Mouse (Mus musculus) embryonic facial prominence, embryonic 11.5 days (tissue): ENCODE data around the gene Tmem150a. TPM values are rescaled to one million over a fixed set of nuclear protein-coding genes. Genes with fewer than 3 reads are reported as not detected.
A peak's percentile ranks its signal among the peaks of the same experiment; 100 is the strongest.

Source experiments
- ATAC-seq: fragments of 200-750 bp; cut with Nextera tagmentation; replicated peaks from 2 replicates; pipeline ENCODE4 v1.8.0; 2017; ENCODE audit warnings: low read depth; ENCODE audit not compliant: insufficient number of reproducible peaks, low FRiP score, low TSS enrichment
- DNase-seq: peaks from one replicate; pipeline ENCODE4 v3.0.0-alpha.2; 2015; ENCODE audit warnings: low spot score
- H3K27ac ChIP-seq: fragments of 300-500 bp; sonication (generic); replicated peaks from 2 replicates; pipeline ENCODE4 v1.5.1; 2014; ENCODE audit warnings: mild to moderate bottlenecking, low read depth, low read length, control low read depth
- H3K27me3 ChIP-seq: fragments of 300-500 bp; sonication (generic); 2 replicates; pipeline ENCODE4 v1.6.1; 2014; ENCODE audit warnings: mild to moderate bottlenecking, low read length, moderate library complexity, mixed read lengths; ENCODE audit not compliant: control insufficient read depth, insufficient read depth
- H3K36me3 ChIP-seq: fragments of 300-500 bp; sonication (generic); replicated peaks from 2 replicates; pipeline ENCODE4 v1.6.1; 2014; ENCODE audit warnings: low read depth, mild to moderate bottlenecking, low read length, moderate library complexity, mixed read lengths; ENCODE audit not compliant: control insufficient read depth, insufficient read depth
- H3K4me1 ChIP-seq: fragments of 300-500 bp; sonication (generic); 2 replicates; pipeline ENCODE4 v1.6.1; 2014; ENCODE audit warnings: low read length, mixed read lengths; ENCODE audit not compliant: control insufficient read depth, insufficient read depth
- H3K4me2 ChIP-seq: fragments of 300-500 bp; sonication (generic); 2 replicates; pipeline ENCODE4 v1.6.1; 2014; ENCODE audit warnings: low read depth, mild to moderate bottlenecking, control low read depth, low read length, moderate library complexity
- H3K4me3 ChIP-seq: fragments of 300-500 bp; sonication (generic); 2 replicates; pipeline ENCODE4 v1.5.1; 2014; ENCODE audit warnings: low read depth, low read length, control low read depth
- H3K9ac ChIP-seq: fragments of 300-500 bp; sonication (generic); replicated peaks from 2 replicates; pipeline ENCODE4 v1.6.1; 2014; ENCODE audit warnings: mild to moderate bottlenecking, control low read depth, low read length
- H3K9me3 ChIP-seq: fragments of 300-500 bp; sonication (generic); replicated peaks from 2 replicates; pipeline ENCODE4 v1.6.1; 2016; ENCODE audit warnings: mild to moderate bottlenecking, low read length, inconsistent platforms, mixed read lengths; ENCODE audit not compliant: control insufficient read depth
- WGBS: fragments of 180-500 bp; shearing (Covaris S2); extraction: QIAGEN DNeasy Blood & Tissue Kit; methylation state at CpG from one replicate; pipeline ENCODE4 v1.1.7; 2014; 5-methylcytosine and 5-hydroxymethylcytosine counted together
- polyA plus RNA-seq: library from polyadenylated mRNA; unstranded; fragments of >200 nt; fragmentation: Nextera tagmentation; extraction: Ambion mirVana; gene quantifications from 2 replicates; pipeline ENCODE4 v1.2.1, GENCODE M21; 2014

Gene Tmem150a
- polyA plus RNA-seq, 1 experiment from 2014 or later: 7.9 TPM

DNA sequence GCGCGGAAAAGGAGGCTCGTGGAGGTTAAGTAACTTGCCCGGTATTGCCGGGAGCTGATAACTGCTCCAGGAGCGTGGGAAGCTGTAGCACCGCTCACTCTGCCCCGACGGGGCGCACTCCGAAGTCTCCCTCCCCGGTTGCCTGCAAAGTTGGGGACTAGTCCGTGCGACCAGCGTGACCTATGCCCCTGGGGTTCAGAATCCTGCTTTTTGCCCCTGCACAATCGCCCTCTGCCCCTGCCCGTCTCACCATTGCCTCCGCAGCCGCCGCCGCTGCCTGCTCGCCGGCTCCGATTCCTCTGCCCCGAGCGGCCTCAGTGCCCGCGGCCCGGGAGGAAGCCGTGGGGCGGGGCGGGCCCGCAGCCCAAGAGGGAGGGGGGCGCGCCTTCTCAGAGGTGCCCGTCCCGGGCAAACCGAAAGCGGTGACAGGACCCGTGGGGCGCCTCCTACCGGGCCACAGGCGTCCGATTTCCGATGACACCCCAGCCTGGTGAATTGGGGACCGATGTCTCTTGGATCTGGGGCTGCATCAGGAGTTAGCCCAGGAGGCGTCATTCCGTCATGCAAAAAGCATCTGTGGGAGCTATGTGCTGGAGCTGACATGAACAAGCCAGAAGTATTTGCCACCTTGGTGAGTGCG lies 25.0 kb downstream of the Tmem150a start, which contains the start of gene Vamp5:
TSS of gene Vamp5 (minus strand) at position 338 of the 640 bp plus-strand sequence.
- peak within 1 kb of the TSS; percentile 63 for H3K9ac ChIP-seq
- DNase-seq (peak; percentile 59), ATAC-seq (peak; percentile 45; the same call in 1 of the 2 replicates)
- peaks cover 5% of the 10 kb centered on the region; the same call in 1 of the 2 replicates for H3K27me3 ChIP-seq
- H3K4me1 ChIP-seq: no peaks in the 10 kb centered on the region; the same call in 1 of the 2 replicates
- H3K9me3 ChIP-seq: no peaks in the 10 kb centered on the region
- WGBS: 2% methylated on average over 49 of the region's 49 CpGs
- no peaks in the 10 kb centered on the region for H3K36me3 ChIP-seq
- H3K27ac ChIP-seq: peak within 1 kb of the TSS; percentile 35; the same call in 1 of the 2 replicates
- H3K4me3 ChIP-seq: peak within 1 kb of the TSS; percentile 45
- H3K4me2 ChIP-seq: peak within 1 kb of the TSS; percentile 84

DNA sequence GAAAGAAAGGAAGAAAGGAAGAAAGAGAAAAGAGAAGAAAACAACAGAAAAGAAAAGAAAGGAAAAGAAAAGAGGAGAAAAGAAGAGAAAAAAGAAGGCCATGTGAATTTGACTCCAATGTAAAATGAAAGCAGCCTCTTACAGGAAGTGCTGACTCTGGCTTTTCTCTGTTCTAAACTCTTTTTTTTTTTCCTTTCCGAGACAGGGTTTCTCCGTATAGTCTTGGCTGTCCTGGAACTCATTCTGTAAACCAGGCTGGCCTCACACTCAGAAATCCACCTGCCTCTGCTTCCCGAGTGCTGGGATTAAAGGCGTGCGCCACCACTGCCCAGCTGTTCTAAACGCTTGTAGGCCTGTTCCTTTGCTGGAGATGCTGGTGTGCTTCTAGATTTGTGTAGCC lies 27.2 kb downstream of the Tmem150a start:
- Histone ChIP-seq H3K36me3 (no peaks in the 10 kb centered on the region), H3K9ac (no peak overlapping the region), H3K4me2 (no peak overlapping the region), H3K9me3 (no peaks in the 10 kb centered on the region), H3K27me3 (peaks cover 5% of the 10 kb centered on the region; the same call in 1 of the 2 replicates), H3K27ac (no peak overlapping the region), H3K4me1 (no peaks in the 10 kb centered on the region; the same call in 1 of the 2 replicates), H3K4me3 (no peak overlapping the region)
- 76% methylated on average over 6 of the region's 6 CpGs for WGBS
- no peak for DNase-seq
- ATAC-seq: no peak

DNA sequence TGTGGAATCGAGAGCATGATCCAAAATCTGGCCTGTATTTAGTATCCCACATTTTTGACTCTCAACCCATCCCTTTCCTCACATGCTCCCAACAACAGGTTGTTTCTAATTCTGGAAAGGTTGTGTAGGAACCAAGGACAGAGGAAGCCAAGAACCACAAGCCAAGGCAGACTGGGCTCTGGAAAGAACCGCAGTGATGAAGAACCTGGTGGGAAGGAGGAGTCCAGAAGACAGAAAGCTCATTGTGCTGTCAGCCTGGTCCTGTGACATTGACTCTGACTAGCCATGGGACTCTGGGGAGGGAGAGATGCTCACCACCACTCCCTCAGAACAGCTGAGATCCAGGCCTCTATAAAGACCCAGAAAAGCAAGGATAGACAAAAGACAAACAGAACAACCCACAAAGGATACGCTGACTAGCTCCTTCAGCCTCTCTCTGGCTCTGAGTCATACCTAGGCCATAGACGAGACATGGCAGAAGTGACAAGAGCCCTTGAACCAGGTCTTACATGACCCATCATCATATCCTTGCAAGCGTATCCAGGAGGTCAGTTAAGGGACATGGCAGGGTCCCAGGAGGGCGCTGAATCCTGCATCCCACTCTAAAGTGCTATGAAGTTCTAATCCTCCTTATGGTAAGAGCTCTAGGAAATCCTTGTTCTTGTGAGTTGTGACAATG lies 28.0 kb downstream of the Tmem150a start:
- no peaks in the 10 kb centered on the region; the same call in 1 of the 2 replicates for H3K4me1 ChIP-seq
- H3K36me3 ChIP-seq: no peaks in the 10 kb centered on the region
- H3K27me3 ChIP-seq: peaks cover 5% of the 10 kb centered on the region; the same call in 1 of the 2 replicates
- no peak overlapping the region for H3K27ac ChIP-seq
- DNase-seq (no peak), ATAC-seq (no peak)
- H3K9me3 ChIP-seq: no peaks in the 10 kb centered on the region
- no peak overlapping the region for H3K4me3 ChIP-seq
- H3K9ac ChIP-seq: no peak overlapping the region
- WGBS: 83% methylated on average over 6 of the region's 6 CpGs
- no peak overlapping the region for H3K4me2 ChIP-seq

DNA sequence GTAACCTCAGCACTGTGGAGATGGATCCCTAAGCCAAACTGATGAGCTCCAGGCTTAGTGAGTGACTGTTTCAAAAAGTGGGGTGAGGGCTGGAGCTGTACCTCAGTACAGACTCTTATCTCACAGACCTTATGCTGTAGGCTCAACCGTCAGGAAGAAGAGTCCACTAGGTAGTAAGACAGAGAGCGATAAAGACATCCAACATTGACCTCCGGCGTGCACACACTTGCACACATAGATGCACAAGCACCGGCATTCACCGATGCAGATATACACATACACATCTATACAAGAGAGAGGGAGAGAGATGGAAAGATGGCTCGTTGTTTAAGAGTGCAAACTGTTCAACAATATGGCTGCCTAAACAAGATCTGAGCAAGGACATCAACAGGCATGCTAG lies 28.7 kb downstream of the Tmem150a start:
- peaks cover 5% of the 10 kb centered on the region; the same call in 1 of the 2 replicates for H3K27me3 ChIP-seq
- no peak for ATAC-seq

DNA sequence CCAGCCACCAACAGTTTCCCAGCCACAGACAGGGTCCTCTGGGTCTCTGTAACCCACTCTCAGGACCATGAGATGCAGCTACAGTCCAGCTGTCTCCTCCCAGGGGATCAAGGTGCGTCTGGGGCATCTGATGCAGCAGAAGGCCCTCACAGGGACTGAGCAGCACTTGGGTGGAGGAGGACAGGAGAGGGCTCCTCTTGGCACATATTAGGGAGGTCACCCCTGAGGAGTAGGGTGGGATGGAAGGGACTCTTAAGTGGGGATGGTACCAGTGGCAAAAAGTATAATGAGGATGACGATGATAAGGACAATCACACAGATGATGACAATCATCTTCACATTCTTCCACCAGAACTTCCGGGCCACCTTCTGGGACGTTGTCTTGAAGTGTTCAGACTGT lies 30.0 kb downstream of the Tmem150a start:
- H3K27ac ChIP-seq: no peak overlapping the region
- 0 out of 2 replicates have a peak, but pooled peaks cover 2% of the 10 kb centered on the region for H3K27me3 ChIP-seq
- no peaks in the 10 kb centered on the region for H3K36me3 ChIP-seq
- DNase-seq (no peak), ATAC-seq (no peak)
- no peak overlapping the region for H3K4me3 ChIP-seq
- no peak overlapping the region for H3K4me2 ChIP-seq
- no peaks in the 10 kb centered on the region for H3K9me3 ChIP-seq
- no peaks in the 10 kb centered on the region; the same call in 1 of the 2 replicates for H3K4me1 ChIP-seq
- 79% methylated on average over 4 of the region's 4 CpGs for WGBS
- H3K9ac ChIP-seq: no peak overlapping the region

More for the DNA sequence above, 28.7 kb downstream of the Tmem150a start:
- H3K9ac ChIP-seq: no peak overlapping the region
- 93% methylated on average over 7 of the region's 7 CpGs for WGBS
- no peaks in the 10 kb centered on the region for H3K36me3 ChIP-seq
- H3K9me3 ChIP-seq: no peaks in the 10 kb centered on the region
- DNase-seq: no peak
- H3K4me2 ChIP-seq: no peak overlapping the region
- no peaks in the 10 kb centered on the region; the same call in 1 of the 2 replicates for H3K4me1 ChIP-seq
- H3K27ac ChIP-seq: no peak overlapping the region
- no peak overlapping the region for H3K4me3 ChIP-seq

DNA sequence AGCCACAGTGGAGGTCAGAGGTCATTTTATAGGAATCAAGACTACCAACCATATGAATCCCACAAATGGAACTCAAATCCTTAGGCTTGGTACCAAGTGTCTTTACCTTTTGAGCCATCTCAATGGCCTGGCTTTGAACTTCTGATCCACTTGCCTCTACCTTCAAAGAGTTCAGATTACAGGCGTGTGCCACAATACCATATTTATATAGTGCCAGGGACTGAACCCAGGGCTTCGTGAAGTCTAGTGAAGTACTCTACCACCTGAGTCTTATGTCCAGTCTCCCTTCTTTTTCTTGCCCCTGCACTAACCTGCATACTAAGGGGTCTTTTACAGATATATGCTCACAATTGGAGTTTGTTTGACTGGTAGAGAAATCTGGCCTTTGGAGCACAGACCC lies 31.3 kb downstream of the Tmem150a start:
- DNase-seq (no peak), ATAC-seq (no peak)
- no peaks in the 10 kb centered on the region for H3K27me3 ChIP-seq
- 86% methylated on average over 2 of the region's 2 CpGs for WGBS
- H3K9ac ChIP-seq: no peak overlapping the region
- H3K27ac ChIP-seq: no peak overlapping the region
- H3K4me2 ChIP-seq: no peak overlapping the region
- H3K4me3 ChIP-seq: no peak overlapping the region
- no peaks in the 10 kb centered on the region for H3K36me3 ChIP-seq
- H3K4me1 ChIP-seq: no peaks in the 10 kb centered on the region
- no peaks in the 10 kb centered on the region for H3K9me3 ChIP-seq

DNA sequence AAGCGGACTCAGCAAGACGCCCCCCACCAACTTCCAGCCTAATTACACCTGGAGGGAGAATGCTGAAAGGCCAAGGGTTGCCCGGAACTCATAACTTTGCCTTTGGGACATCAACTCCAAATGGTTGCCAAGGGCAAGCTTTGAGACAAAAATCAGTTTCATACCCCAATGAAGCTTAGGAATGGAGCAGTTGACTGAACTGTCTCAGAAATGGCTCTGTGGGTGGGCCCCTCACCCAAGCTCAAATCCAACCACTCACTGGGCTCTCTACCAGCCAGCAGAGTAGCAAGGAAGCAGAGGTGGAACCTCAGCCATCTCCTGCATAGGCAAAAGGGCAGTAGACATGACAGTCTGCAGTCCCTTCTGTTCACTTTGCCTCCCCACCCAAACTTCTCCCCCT lies 32.6 kb downstream of the Tmem150a start:
- ATAC-seq (no peak), DNase-seq (no peak)
- no peaks in the 10 kb centered on the region for H3K27me3 ChIP-seq
- no peaks in the 10 kb centered on the region for H3K9me3 ChIP-seq
- H3K4me2 ChIP-seq: no peak overlapping the region
- no peaks in the 10 kb centered on the region for H3K36me3 ChIP-seq
- H3K27ac ChIP-seq: no peak overlapping the region
- 62% methylated on average over 3 of the region's 3 CpGs for WGBS
- no peak overlapping the region for H3K4me3 ChIP-seq
- H3K4me1 ChIP-seq: no peaks in the 10 kb centered on the region
- no peak overlapping the region for H3K9ac ChIP-seq

DNA sequence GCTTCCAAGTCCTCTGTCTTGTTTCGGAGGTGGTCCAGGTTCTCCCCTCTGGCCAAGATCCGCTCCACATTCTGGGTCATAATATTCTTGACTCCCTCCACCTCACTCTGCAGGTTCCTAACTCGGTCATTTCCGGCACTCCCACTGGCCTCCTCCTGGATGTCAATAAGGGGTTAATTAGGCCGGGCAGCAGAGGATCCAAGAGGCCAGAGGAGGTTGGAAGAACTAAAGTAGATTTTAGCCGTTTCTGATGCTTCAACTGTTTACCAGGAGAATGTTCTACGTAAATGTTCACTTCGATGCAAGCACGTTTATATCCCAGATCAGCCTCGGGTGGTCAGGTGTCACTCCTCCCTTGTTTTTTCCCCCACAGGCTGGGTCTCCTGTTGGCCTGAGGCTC lies 33.0 kb downstream of the Tmem150a start:
- no peaks in the 10 kb centered on the region for H3K27me3 ChIP-seq
- WGBS: 59% methylated on average over 10 of the region's 10 CpGs
- ATAC-seq (no peak), DNase-seq (no peak)
- H3K4me3 ChIP-seq: no peak overlapping the region
- no peaks in the 10 kb centered on the region for H3K4me1 ChIP-seq
- no peak overlapping the region for H3K9ac ChIP-seq
- no peak overlapping the region for H3K4me2 ChIP-seq
- no peaks in the 10 kb centered on the region for H3K9me3 ChIP-seq
- no peak overlapping the region for H3K27ac ChIP-seq
- no peaks in the 10 kb centered on the region for H3K36me3 ChIP-seq
